Mouse (Mus musculus) right cerebral cortex, postnatal 36 days (tissue): Measurements from ENCODE around the gene Gipc1.

Experiments
- DNase-seq, 2 experiments: peaks; one replicate each; pipeline ENCODE4 v3.0.0; 2022; ENCODE audit warnings: low spot score in 2 of 2, mixed read lengths in 1 of 2

The Gipc1 gene

DNA sequence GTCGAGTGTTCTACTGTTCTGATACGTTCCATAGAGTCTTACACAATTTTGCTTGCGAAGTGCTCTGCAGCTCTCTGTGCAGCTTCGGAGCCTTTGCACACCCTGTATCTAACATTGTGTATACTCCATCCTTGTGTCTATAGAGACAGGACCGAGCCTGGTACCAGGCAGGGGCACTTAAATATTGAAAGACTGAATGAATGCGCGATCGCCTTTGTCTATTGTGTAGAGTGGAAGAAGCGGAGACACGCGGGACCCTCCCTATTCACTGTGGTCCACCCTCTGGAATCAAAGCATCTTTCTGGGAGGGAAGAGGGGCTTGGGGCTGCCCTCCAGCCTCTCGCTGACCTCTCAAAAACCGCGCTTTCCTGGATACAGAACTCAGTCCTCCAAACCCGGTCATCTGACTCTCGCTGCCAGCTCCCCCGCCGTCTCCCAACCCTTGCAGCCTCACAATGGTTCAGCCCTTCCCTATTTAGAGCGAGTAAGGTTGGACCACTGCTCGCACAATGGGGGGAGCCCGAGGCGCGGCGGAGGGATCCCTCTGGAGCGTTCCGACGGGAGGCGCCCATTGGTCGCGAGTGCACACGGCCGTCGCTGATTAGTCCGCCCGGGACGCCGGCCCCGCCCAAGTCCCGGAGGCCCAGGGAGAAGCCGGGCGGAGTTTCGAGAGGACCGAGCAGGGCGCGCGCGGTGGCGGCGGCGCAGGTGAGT lies at the start of gene Gipc1:
Gene Gipc1, plus strand, starts transcription at position 648 of the 714 bp plus-strand sequence.
- peak; percentile 95 to 96 for DNase-seq

DNA sequence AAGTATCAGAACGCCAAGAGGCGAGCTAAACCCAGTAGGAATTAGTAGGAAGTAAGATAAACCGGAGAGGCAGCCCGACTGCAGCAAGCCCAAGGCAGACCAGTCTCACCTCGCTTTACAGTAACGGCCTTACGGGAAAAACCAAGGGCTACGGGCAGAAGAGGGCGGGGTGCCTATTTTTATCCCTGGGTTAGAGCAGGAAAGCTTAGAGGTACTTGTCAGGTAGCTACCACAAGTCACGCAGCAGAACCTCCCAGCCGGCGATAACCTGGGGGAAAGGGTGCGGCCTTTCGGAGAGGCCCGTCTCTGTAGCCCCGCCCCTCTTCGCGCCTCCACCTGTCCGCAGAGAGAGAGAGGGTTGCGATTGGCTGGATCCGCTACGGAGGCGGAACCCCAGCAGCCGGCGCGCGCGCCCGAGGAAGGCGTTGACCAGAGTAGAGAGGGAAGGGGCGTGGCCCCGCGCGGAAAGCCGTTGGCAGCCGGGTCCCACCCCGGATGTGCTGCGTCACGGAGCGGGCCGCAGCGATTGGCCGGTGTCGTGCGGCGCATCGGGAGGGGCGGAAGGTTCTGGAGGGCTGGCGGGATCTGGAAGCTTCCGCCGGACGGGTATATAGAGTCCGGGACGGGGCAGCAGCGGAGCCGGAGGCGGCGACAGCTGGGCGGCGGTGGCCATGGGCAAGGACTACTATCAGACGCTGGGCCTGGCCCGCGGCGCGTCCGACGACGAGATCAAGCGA lies 44.6 kb upstream of the Gipc1 start, which contains the start of the genes Tecr and Dnajb1:
Gene Tecr, minus strand, starts transcription at position 311 of the 737 bp plus-strand sequence.
Gene Dnajb1, plus strand, starts transcription at position 533 of the 737 bp plus-strand sequence.
- peak; percentile 99 for DNase-seq

DNA sequence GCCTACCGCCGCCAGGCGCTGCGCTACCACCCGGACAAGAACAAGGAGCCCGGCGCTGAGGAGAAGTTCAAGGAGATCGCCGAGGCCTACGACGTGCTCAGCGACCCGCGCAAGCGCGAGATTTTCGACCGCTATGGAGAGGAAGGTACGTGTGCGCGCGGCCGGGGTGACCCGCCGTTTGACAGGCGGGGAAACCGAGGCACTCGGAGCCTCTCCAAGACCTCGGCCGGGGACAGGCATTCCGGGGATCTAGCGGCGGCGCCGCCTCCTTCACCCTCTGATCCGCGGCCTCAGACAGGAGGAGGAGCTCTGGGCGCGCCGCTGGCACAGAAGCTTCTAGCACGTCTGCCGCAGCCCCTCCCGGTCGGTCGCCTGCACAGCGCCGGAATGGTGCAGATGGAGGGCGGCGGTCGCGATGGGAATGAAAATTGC lies 44.1 kb upstream of the Gipc1 start:
- peak; percentile 72 to 73 for DNase-seq

DNA sequence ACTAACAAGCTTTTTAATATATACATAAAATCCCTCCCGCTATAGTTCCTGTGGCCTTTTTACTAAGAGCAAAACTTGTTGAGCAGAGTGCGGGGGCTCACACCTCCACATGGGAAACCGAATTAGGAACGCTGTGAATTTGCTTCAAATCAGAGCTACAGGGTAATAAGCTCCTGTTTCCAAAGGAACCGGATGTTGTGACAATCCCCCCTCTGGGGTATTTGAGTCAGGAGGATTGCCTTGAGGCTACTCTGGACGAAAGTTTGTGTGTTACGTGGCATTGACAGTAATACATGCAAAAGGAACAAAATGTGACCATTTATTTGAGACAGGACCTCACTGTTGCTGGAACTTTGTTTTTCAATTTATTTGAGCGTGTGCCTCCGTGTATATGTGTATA lies 43.4 kb upstream of the Gipc1 start:
- no peak for DNase-seq

DNA sequence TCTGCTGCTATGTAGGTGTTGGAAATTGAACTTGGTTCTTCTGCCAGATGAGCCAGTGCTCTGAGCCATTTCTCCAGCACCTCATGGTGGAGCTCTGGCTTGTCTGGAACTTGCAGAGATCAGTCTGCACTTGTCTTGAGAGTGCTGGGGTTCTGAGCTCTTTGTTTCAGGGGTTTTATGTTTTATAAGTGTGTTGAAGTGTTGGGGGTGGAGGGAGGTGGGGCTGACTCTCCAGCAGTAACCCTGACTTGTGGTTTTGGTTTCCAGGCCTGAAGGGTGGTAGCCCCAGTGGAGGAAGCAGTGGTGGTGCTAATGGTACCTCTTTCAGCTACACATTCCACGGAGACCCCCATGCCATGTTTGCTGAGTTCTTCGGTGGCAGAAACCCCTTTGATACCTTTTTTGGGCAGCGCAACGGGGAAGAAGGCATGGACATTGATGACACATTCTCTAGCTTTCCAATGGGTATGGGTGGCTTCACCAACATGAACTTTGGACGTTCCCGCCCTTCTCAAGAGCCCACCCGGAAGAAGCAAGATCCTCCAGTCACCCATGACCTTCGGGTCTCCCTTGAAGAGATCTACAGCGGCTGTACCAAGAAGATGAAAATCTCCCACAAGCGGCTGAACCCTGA lies 42.8 kb upstream of the Gipc1 start:
- no peak for DNase-seq

DNA sequence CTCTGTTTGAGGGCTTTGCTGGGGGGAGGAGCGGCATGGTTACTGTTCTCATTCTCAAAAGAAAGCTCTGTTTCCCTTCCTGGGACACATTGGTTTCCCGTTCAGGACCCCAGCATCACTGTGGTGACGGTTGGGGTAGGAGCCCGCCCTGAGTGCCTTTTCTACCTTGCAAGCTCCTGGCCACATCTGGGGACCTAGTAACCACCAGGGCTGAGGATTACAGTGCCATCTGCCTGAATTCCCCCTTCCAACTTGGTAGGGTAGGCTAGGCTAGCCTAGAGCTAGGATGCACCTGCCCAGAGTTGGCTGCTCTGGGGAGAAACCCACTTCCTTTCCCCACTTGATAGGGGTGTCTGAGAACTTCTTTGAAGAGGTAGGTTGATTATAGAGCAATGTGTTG lies 40.6 kb upstream of the Gipc1 start:
- no peak for DNase-seq

DNA sequence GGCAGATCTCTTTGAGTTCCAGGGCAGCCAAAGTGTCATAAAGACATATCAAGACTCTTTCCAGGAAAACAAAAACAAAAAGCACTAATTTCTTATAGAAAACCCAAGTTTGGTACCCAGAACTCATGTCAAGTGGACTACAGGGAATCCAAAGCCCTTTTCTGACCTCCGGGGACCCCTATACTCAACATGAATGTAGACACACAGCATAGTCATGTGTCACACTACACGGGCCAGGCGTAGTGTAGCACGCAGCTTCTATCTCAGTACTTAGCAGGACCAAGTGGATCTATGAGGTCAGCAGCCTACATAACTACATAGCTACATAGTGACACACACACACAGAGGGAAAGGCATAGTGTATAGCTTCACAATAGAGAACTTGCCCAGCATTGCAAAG lies 38.8 kb upstream of the Gipc1 start:
- no peak for DNase-seq

DNA sequence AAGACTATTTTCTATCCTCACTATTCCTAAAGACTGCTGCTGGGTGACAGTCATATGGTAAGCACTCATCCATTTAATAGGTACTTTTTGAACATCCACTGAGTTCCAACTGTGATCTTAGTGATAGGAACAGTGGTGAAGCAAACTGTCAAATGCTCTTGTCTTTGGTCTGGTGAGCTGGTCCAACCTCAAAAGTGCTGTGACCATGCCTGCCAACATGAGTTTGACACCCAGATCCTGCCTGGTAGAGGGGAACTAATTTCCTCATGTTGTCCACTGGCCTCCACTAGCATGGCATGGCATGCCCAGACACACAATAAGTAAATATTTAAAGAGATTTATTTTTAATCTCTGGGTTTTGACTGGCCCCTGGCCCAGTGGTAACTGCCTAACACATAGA lies 35.9 kb upstream of the Gipc1 start:
- DNase-seq: no peak

DNA sequence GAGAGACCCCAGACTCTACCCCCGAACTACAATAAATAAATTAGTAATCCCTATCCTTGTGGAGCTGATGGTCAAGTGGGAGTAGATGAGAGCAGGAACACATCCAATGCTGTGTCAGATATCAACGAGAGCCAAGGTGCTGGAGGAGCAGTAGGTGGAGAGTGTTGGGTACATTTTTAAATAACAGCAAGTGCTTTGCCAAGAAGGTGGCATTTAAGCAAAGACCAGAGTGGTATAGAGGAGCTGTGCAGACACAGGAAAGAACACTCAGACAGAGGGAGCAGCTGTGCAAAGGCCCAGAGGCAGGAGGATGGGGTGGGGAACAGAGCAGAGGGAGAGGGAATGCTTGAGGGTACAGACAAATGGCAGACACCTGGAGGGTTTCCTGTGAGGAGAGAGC lies 35.4 kb upstream of the Gipc1 start:
- DNase-seq: no peak

DNA sequence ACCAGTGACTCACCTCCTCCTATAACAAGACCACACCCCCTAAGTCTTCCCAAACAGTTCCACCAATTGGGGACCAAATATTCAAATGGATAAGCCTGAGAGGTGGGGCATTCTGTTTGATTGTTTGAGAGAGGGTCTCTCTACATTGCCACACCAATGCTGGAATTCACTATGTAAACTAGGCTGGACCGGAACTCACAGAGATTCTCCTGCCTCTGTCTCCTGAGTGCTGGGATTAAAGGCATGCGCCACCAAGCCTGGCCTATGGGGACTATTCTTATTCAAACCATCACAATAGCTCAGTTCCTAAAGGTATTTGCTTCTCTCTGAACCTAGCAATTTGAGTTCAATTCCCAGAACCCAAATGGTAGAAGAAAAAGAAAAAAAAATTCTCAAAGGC lies 33.9 kb upstream of the Gipc1 start:
- no peak for DNase-seq

DNA sequence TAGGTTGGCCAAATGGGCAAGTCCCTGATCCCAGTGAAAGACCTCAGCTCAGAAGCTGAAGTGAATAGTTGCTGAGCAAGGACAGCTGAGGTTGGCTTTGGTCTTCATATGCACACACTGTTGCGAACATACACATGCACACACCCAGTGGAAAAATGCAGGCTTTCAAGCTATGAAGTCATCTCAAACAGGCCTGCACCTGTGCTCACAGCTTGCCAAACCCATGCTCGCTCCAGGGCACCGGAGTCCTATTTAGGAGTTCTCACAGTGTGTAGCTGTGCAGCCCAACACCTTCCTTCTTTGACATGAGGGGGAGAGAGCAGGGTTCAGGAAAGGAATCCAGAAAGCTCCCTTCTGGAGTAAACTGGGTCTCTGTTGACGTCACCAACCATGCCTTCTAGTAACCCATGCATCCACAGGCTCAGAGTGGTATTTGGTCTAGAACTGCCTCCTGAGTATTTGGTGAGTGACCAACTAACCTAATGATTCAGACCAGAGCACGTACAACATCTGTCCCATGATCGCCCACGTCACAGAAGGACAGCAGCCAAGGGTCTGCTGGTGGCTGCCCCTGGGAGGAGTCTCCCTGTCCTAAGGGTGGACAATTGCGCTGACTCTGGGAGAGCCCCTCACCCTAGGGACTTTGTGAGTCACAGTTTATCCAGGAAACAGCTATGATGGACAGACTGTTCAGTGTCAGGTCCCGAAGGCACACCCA lies 32.8 kb upstream of the Gipc1 start:
- no peak for DNase-seq

DNA sequence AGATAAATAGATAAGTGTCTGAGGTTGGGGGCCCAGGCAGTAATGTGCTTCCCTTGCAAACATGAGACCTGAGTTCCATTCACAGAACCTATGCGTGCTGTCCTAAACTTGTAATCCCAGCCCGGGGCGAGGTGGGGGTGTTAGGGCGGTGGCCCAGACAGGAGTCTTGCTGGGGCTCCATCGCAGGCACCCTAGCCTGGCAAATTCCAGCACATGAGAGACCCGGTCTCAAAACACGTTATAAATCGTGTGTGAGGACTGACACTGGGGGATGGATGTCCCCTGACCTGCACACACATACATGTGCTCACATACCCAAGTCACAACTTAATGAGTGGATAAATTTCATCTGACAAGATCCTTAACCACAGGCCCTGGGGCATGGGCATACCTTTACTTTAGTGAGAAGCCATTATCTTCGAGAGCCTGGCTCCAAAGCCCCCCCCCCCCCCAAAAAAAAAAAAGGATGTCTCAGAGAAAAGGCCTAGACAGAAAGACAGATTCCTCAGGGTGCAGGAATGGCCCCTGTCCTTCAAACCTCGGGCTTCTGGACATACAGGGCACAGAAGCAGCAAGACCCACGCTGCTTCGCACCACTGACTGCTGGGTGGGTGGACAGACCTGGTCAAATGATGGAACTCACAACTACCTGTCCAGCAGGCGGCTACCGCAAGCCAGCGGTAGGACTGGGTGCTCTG lies 30.6 kb upstream of the Gipc1 start:
- no peak for DNase-seq

DNA sequence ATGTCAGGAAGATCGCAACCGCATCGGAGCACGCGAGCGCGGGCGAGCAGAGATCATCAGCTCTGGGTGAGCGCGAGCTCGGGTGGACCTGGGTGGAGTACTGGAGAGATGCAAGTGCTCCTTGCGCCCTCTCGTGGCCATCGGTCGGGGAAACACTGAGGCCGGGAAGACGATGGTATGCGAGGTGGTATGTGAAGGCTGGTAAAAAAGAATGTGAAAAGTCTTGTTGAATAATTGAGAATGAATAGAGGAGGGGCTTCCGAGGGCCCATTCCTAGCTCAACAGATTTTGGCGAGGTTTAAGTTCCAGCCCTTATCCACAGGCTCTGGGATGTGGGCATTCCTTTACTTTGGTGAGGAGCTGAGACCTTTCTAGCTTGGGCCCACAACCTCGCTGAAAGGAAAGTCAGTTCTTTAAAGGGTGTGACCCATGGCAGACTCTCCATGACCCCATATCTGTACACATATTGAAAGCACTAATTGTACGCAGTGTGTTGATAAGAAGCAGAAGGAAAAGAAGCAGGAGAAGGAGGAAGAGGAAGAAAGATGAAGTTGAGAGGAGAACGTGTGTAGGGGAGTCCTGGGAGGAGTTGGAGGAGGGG lies 30.0 kb upstream of the Gipc1 start:
- DNase-seq: peak; percentile 90 to 91

DNA sequence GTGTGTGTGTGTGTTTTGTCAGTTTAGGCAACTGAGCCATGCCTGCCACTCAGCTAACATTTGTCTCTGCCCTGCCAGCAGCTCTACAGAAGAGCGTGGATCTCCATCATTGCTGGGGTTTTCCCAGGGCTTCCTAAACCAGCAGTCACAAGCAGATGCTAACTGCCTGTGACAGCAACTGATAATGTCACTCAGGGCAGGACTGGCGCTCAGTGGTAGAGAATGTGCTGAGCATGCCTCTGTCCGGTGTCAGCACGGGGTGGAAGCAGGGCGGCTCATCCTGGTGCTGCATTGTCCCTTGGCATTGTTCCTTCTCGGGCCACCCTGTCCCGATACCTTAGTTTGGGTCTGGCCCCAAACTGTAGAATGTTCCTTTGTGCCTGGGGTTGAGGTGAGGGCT lies 28.9 kb upstream of the Gipc1 start:
- no peak for DNase-seq

DNA sequence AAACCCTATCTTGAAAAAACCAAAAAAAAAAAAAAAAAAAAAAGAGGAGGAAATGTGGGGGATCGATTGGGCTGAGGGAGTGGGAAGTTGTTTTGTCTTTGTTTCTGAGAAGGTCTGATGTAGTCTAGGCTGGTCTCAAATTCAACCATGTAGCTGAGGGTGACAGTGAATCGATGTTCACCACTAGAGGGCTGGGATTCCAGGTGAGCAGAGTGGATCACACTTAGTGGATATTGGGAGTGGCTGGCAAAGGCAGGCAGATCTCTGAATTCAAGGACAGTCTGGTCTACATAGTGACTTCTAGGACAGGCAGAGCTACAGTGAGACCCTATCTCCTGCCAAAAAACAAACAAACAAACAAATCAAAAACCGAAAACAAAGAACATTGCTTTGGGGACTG lies 27.7 kb upstream of the Gipc1 start:
- DNase-seq: no peak

DNA sequence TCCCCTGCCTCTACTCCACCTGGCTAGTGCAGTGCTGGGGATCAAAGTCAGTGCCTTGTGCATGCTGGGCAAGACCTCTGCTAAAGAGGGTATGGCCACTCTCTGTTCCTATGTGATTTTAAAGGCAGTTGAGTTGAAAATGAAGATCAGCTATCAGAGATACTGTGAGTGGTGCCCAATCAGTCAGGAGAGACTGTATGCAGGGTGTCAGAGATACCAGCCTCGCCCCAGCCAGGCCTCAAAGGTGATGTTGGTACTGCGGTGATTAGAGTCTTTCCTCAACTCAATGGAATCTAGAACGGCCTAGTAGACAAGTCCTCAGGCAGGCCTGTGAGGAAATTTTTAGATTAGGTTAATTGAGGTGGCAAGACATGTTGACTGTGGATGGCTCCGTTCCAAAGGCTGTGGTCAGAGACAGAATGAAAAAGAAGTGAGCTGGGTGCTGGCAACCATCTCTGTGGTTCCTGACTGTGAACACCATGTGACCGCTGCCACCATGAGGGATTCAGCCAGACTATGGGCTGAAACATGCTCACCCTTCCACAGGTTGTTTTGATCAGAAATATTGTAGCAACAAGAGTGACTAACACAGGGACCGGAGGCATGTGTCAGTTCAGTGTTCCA lies 26.7 kb upstream of the Gipc1 start:
- no peak for DNase-seq

DNA sequence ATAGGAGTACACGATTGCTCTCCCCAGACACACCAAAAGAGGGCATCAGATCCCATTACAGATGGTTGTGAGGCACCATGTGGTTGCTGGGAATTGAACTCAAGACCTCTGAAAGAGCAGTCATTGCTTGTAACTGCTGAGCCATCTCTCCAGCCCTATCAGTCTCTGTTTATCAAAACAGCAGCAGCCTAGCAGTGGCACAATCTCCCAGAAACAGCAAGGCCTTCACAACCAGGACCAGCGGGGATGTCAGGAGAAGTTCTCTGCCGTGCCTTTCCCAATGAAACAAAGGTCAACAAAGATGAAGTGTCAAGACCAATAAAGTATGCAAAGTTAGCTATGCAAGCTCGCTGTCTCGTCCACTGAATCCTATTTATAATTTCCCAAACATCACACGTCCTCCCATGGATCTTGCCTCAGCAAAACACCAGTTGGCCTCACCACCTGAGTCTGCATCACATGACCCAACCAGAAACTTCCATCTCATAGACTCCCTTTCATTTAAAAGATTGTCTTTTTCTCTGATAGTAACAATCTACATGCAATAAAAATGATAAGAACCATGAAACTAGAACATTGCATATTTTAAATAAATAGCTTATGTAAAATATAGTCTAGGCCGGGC lies 20.3 kb upstream of the Gipc1 start:
- no peak for DNase-seq

DNA sequence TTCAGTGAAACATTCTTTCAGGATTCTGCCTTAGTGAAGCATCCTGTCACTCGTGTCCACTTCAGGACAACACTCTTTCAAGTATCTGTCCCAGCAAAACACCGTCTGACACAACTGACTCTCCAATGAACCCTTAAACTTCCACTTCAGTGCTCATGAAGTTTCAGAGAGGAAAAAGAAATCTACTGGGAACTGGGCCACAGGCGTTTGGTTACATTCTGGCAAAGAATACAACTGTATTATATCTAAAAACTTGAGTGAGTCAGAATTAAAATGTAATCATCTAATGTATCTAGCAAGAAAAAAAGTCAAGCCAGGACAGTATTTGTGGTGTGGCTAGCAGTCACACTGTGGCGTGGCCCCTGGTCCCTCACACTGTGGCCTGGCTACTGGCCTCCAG lies 13.6 kb upstream of the Gipc1 start:
- no peak for DNase-seq

DNA sequence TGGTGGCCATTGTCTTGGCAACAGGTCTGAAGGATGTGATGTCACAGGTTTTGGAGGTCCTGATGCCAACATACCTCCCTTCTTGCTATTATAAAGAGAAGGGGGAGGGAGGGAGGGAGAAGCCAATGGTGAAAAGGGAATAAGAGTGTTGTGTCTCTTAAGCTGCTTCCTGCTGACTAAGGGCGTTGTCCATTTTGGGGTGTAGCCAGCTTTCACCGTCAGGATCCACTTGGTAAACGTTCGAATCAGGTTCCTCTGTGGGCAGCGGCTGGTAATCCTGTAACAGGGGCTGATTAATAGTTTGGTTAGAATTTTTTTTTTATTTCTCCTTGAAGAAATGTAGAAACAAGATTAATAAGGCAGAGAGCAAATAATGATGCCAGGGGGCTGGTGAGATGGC lies 12.8 kb upstream of the Gipc1 start:
- DNase-seq: no peak

DNA sequence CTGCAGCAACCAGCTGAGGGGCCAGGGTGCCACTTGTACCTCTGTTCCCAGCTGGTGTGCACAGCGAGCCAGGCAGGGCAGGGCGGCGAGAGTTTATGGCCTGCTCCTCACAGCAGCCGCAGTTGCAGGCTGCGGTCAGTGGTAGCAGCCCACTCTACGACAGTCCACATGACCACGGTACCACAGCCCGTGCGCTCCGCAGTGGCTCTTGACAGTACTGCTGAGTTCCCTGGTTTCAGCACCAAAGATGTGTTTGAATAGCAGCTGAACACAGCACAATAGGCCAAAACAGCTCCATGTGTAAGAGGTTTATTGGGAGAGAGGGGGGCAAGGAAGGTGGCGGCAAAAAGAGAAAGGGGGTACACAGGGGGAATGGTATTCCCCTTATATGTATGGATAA lies 5.0 kb upstream of the Gipc1 start:
- no peak for DNase-seq
